ENCODE assay signal across 10 mouse cellular contexts in the genomic region with DNA sequence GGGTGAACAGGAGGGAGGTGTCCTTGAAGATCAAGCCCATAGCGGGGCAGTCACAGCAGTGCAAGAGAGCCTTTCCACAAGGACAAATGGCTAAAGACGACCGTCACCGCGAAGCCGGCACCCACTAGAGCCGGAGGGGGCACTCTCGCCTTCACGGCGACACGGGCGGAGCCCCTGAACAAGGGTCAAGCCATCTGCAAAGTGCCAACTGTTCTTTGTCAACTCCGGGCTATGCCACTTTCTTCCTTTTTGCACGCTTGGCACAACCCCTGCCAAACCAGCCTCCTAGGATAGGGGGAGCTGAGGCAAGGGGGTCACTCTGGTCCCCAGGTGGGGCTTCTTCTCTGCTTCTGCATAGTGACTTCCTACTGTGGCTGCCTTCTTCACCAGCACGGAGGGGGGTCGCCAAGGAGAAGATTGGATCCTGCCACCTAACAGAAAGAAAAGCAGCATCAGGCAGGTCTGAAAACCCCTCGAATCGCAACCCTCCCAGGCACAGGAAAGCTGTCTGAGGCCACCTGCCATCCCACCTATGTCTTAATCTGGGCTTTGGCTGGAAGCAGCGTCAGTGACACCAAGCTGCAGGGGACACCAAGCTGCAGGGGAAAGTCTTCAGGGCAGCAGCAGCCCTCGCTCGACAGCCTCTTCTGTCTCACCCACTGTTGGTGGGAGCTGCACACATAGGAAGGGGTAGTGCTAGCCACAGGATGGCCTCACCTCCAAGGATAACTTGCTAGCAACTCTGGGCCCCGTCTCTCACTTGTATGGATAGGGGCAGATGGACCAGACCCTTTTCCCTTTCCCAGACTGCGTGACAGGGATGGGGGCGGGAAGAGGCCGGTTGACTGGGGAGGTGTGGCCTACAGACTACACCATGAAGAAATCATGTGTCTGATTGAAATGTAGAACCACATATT. TPM values are rescaled to one million over a fixed set of nuclear protein-coding genes. Genes with fewer than 3 reads are reported as not detected.
DNase-seq lines count a peak whose midpoint lies in the region; ATAC-seq and TF ChIP-seq lines count a peak whose summit lies in the region.
"Had no signal": no experiment of that assay in that cellular context is flagged by ENCODE, and none has a peak within 500 bp of the region (broad histone marks: within the 10 kb centered on the region; RNA-seq: fewer than 3 reads in every experiment).

No protein-coding gene starts in this region.

- peaks cover 36% of the 10 kb centered on the region for H3K36me3 ChIP-seq in heart, embryonic 15.5 days
- peaks cover 16% of the 10 kb centered on the region; the same call in 1 of the 2 replicates for H3K36me3 ChIP-seq in heart, embryonic 11.5 days (ENCODE audit: control insufficient read depth, insufficient read depth, low read length)
- peaks cover 15% of the 10 kb centered on the region for H3K36me3 ChIP-seq in ES-E14 (ENCODE audit: control insufficient read depth, insufficient read depth, low read length, poor library complexity, severe bottlenecking)
- H3K36me3 ChIP-seq in embryonic facial prominence, embryonic 13.5 days: peaks cover 62% of the 10 kb centered on the region
- peaks cover 41% of the 10 kb centered on the region for H3K36me3 ChIP-seq in liver, embryonic 14.5 days (replicated peaks; ENCODE audit: control insufficient read depth, insufficient read depth, low read depth)

- no peak overlapping the region for H3K4me2 ChIP-seq in heart, embryonic 15.5 days
- H3K4me2 ChIP-seq in heart, embryonic 11.5 days: no peak overlapping the region
- H3K4me2 ChIP-seq in embryonic facial prominence, embryonic 13.5 days: no peak overlapping the region
- peak overlapping the region; percentile 96 for H3K4me2 ChIP-seq in liver, embryonic 14.5 days (ENCODE audit: low read depth)

- no peaks in the 10 kb centered on the region for H3K27me3 ChIP-seq in heart, embryonic 15.5 days
- H3K27me3 ChIP-seq in heart, embryonic 11.5 days (ENCODE audit: control insufficient read depth, insufficient read depth, low read length): no peaks in the 10 kb centered on the region
- no peaks in the 10 kb centered on the region for H3K27me3 ChIP-seq in embryonic facial prominence, embryonic 13.5 days
- H3K27me3 ChIP-seq in liver, embryonic 14.5 days (ENCODE audit: control insufficient read depth, insufficient read depth, low read length): no peaks in the 10 kb centered on the region

- in situ Hi-C loops in ES-E14 (cut with MboI; ENCODE audit: low sequenced_read_pairs in 2 of 2, unreplicated experiment in 2 of 2): no loop called here

- ATAC-seq in heart, embryonic 15.5 days (replicated peaks; ENCODE audit: insufficient number of reproducible peaks, insufficient read depth, low FRiP score, low read depth): no peak
- no peak for ATAC-seq in heart, embryonic 11.5 days (replicated peaks; ENCODE audit: insufficient number of reproducible peaks, low FRiP score, low TSS enrichment)
- no peak for ATAC-seq in embryonic facial prominence, embryonic 13.5 days (ENCODE audit: insufficient number of reproducible peaks, insufficient read depth, low FRiP score, low TSS enrichment, low read depth)
- no peak for ATAC-seq in liver, embryonic 14.5 days (ENCODE audit: insufficient read depth)
- ATAC-seq in CD4-positive, CD25-positive, alpha-beta regulatory T cell, adult 4 months: no peak

- no peaks in the 10 kb centered on the region for H3K9me3 ChIP-seq in heart, embryonic 15.5 days (replicated peaks)
- H3K9me3 ChIP-seq in heart, embryonic 11.5 days (replicated peaks; ENCODE audit: control insufficient read depth, low read length): no peaks in the 10 kb centered on the region
- no peaks in the 10 kb centered on the region for H3K9me3 ChIP-seq in ES-E14 (ENCODE audit: control insufficient read depth, insufficient read depth, low read depth, low read length)
- no peaks in the 10 kb centered on the region for H3K9me3 ChIP-seq in embryonic facial prominence, embryonic 13.5 days
- H3K9me3 ChIP-seq in liver, embryonic 14.5 days (ENCODE audit: control insufficient read depth, low read length): no peaks in the 10 kb centered on the region

- DNase-seq in ES-E14 (ENCODE audit: low read depth, low spot score): no peak
- no peak for DNase-seq in liver, embryonic 14.5 days (ENCODE audit: low read depth in 3 of 3, low spot score in 3 of 3)
- DNase-seq in embryo, embryonic 11 days: no peak
- DNase-seq: adrenal gland, postnatal 10 days; kidney, adult 8-10 months; lung, postnatal 36 days had no signal

- H3K27ac ChIP-seq in heart, embryonic 15.5 days: 0 out of 2 replicates have a peak overlapping the region, but pooled peaks have one; percentile 78
- H3K27ac ChIP-seq in heart, embryonic 11.5 days (ENCODE audit: low read depth, low read length): no peak overlapping the region
- H3K27ac ChIP-seq in ES-E14 (ENCODE audit: insufficient read depth, low read depth, low read length, poor library complexity, severe bottlenecking): 0 out of 2 replicates have a peak overlapping the region, but pooled peaks have one; percentile 11
- H3K27ac ChIP-seq in embryonic facial prominence, embryonic 13.5 days: no peak overlapping the region
- no peak overlapping the region for H3K27ac ChIP-seq in liver, embryonic 14.5 days

- H3K4me3 ChIP-seq in heart, embryonic 15.5 days: no peak overlapping the region
- no peak overlapping the region for H3K4me3 ChIP-seq in heart, embryonic 11.5 days (ENCODE audit: low read depth, low read length)
- H3K4me3 ChIP-seq in ES-E14 (ENCODE audit: insufficient read depth in 1 of 2, low read depth in 1 of 2, low read length in 2 of 2, poor library complexity in 1 of 2, severe bottlenecking in 1 of 2): no peak overlapping the region
- H3K4me3 ChIP-seq in embryonic facial prominence, embryonic 13.5 days: peak overlapping the region; percentile 86; the same call in 1 of the 2 replicates
- no peak overlapping the region for H3K4me3 ChIP-seq in liver, embryonic 14.5 days (ENCODE audit: insufficient read depth in 1 of 2, low read depth in 2 of 2, low read length in 2 of 2)

- H3K4me1 ChIP-seq in heart, embryonic 15.5 days (replicated peaks): peaks cover 23% of the 10 kb centered on the region
- H3K4me1 ChIP-seq in heart, embryonic 11.5 days (ENCODE audit: control insufficient read depth, insufficient read depth, low read length): peaks cover 14% of the 10 kb centered on the region
- H3K4me1 ChIP-seq in ES-E14 (ENCODE audit: control insufficient read depth in 2 of 2, insufficient read depth in 2 of 2, low read length in 2 of 2, poor library complexity in 1 of 2): peaks cover 8 to 30% of the 10 kb centered on the region in 2 experiments; a peak in 2 of 4 replicates
- H3K4me1 ChIP-seq in embryonic facial prominence, embryonic 13.5 days: peaks cover 20% of the 10 kb centered on the region
- H3K4me1 ChIP-seq in liver, embryonic 14.5 days (replicated peaks; ENCODE audit: control insufficient read depth in 2 of 2, insufficient read depth in 2 of 2, low read length in 1 of 2): peaks cover 14 to 19% of the 10 kb centered on the region in 2 experiments

- no peak for TF ChIP-seq CTCF in liver, embryonic 14.5 days (IDR thresholded peaks at IDR 0.05; ENCODE audit: low read depth)

- WGBS in heart, embryonic 15.5 days: 89% methylated on average over 25 of the region's 25 CpGs
- 88% methylated on average over 25 of the region's 25 CpGs for WGBS in heart, embryonic 11.5 days (ENCODE audit: insufficient replicate concordance)
- WGBS in embryonic facial prominence, embryonic 13.5 days: 93% methylated on average over 25 of the region's 25 CpGs
- WGBS in liver, embryonic 14.5 days (ENCODE audit: insufficient replicate concordance): 83% methylated on average over 25 of the region's 25 CpGs

- H3K9ac ChIP-seq in heart, embryonic 15.5 days: no peak overlapping the region
- no peak overlapping the region for H3K9ac ChIP-seq in heart, embryonic 11.5 days (ENCODE audit: low read depth, low read length)
- H3K9ac ChIP-seq in ES-E14 (ENCODE audit: insufficient read depth, low read depth, low read length, poor library complexity, severe bottlenecking): no peak overlapping the region
- no peak overlapping the region for H3K9ac ChIP-seq in embryonic facial prominence, embryonic 13.5 days
- no peak overlapping the region; the same call in 1 of the 2 replicates for H3K9ac ChIP-seq in liver, embryonic 14.5 days (replicated peaks)

- TF ChIP-seq EP300 in liver, embryonic 14.5 days (IDR thresholded peaks at IDR 0.05; ENCODE audit: low read depth): no peak

RNA-seq across cellular contexts. Expression of a gene that starts 1.1 kb away (rescaled TPM):
- polyA plus RNA-seq in heart, embryonic 15.5 days (2015; fragmentation: Nextera tagmentation; extraction: Ambion mirVana): 80.3 and 111 TPM in 2 replicates
- polyA plus RNA-seq in heart, embryonic 11.5 days (2014; fragmentation: Nextera tagmentation; extraction: Ambion mirVana): 79.2 and 79.9 TPM in 2 replicates
- total RNA-seq in ES-E14 (2012; rRNA removed): 88.6 and 188 TPM in 2 replicates
- polyA plus RNA-seq in embryonic facial prominence, embryonic 13.5 days (2015; fragmentation: Nextera tagmentation; extraction: Ambion mirVana): 150 and 152 TPM in 2 replicates
- 127 and 135 TPM in 2 replicates for polyA plus RNA-seq in liver, embryonic 14.5 days (2012; rRNA removed)
- 86.2 and 99.6 TPM in 2 replicates for polyA plus RNA-seq in liver, embryonic 14.5 days (2014; fragmentation: Nextera tagmentation; extraction: Ambion mirVana)
- 100 to 1,000 TPM; 101 to 179 TPM for polyA plus RNA-seq in CD4-positive, CD25-positive, alpha-beta regulatory T cell, adult 4 months (2017; shearing (Covaris generic))

RNA-seq across cellular contexts. Expression of a gene that starts 6.2 kb away (rescaled TPM):
- 17.6 and 25.1 TPM in 2 replicates for polyA plus RNA-seq in heart, embryonic 15.5 days (2015; fragmentation: Nextera tagmentation; extraction: Ambion mirVana)
- 18.8 and 22.5 TPM in 2 replicates for polyA plus RNA-seq in heart, embryonic 11.5 days (2014; fragmentation: Nextera tagmentation; extraction: Ambion mirVana)
- 29.4 and 33.2 TPM in 2 replicates for total RNA-seq in ES-E14 (2012; rRNA removed)
- 26.6 and 30.0 TPM in 2 replicates for polyA plus RNA-seq in embryonic facial prominence, embryonic 13.5 days (2015; fragmentation: Nextera tagmentation; extraction: Ambion mirVana)
- 27.6 and 30.8 TPM in 2 replicates for polyA plus RNA-seq in liver, embryonic 14.5 days (2012; rRNA removed)
- 22.0 and 26.3 TPM in 2 replicates for polyA plus RNA-seq in liver, embryonic 14.5 days (2014; fragmentation: Nextera tagmentation; extraction: Ambion mirVana)
- 10 to 100 TPM; 66.4 to 66.7 TPM for polyA plus RNA-seq in CD4-positive, CD25-positive, alpha-beta regulatory T cell, adult 4 months (2017; shearing (Covaris generic))

RNA-seq across cellular contexts. Expression of a gene that starts 10.6 kb away (rescaled TPM):
- 11.7 and 13.0 TPM in 2 replicates for polyA plus RNA-seq in heart, embryonic 15.5 days (2015; fragmentation: Nextera tagmentation; extraction: Ambion mirVana)
- polyA plus RNA-seq in heart, embryonic 11.5 days (2014; fragmentation: Nextera tagmentation; extraction: Ambion mirVana): 8.8 and 9.1 TPM in 2 replicates
- 0.69 and 0.94 TPM in 2 replicates for total RNA-seq in ES-E14 (2012; rRNA removed)
- 0.98 and 1.7 TPM in 2 replicates for polyA plus RNA-seq in embryonic facial prominence, embryonic 13.5 days (2015; fragmentation: Nextera tagmentation; extraction: Ambion mirVana)
- polyA plus RNA-seq in liver, embryonic 14.5 days (2012; rRNA removed): 5.5 and 12.3 TPM in 2 replicates
- polyA plus RNA-seq in liver, embryonic 14.5 days (2014; fragmentation: Nextera tagmentation; extraction: Ambion mirVana): 11.9 and 14.2 TPM in 2 replicates
- not detected for polyA plus RNA-seq in CD4-positive, CD25-positive, alpha-beta regulatory T cell, adult 4 months (2017; shearing (Covaris generic))

RNA-seq across cellular contexts. Expression of a gene that starts 14.5 kb away (rescaled TPM):
- 17.8 and 21.2 TPM in 2 replicates for polyA plus RNA-seq in heart, embryonic 15.5 days (2015; fragmentation: Nextera tagmentation; extraction: Ambion mirVana)
- 19.4 and 20.2 TPM in 2 replicates for polyA plus RNA-seq in heart, embryonic 11.5 days (2014; fragmentation: Nextera tagmentation; extraction: Ambion mirVana)
- 42.6 and 48.4 TPM in 2 replicates for total RNA-seq in ES-E14 (2012; rRNA removed)
- 22.0 and 30.0 TPM in 2 replicates for polyA plus RNA-seq in embryonic facial prominence, embryonic 13.5 days (2015; fragmentation: Nextera tagmentation; extraction: Ambion mirVana)
- polyA plus RNA-seq in liver, embryonic 14.5 days (2012; rRNA removed): 29.5 and 30.9 TPM in 2 replicates
- polyA plus RNA-seq in liver, embryonic 14.5 days (2014; fragmentation: Nextera tagmentation; extraction: Ambion mirVana): 20.9 and 25.9 TPM in 2 replicates
- 10 to 100 TPM; 11.3 to 16.0 TPM for polyA plus RNA-seq in CD4-positive, CD25-positive, alpha-beta regulatory T cell, adult 4 months (2017; shearing (Covaris generic))

RNA-seq across cellular contexts. Expression of a gene that starts 20.7 kb away (rescaled TPM):
- polyA plus RNA-seq in heart, embryonic 15.5 days (2015; fragmentation: Nextera tagmentation; extraction: Ambion mirVana): 175 and 182 TPM in 2 replicates
- 200 and 201 TPM in 2 replicates for polyA plus RNA-seq in heart, embryonic 11.5 days (2014; fragmentation: Nextera tagmentation; extraction: Ambion mirVana)
- total RNA-seq in ES-E14 (2012; rRNA removed): 87.4 and 98.4 TPM in 2 replicates
- polyA plus RNA-seq in embryonic facial prominence, embryonic 13.5 days (2015; fragmentation: Nextera tagmentation; extraction: Ambion mirVana): 219 and 222 TPM in 2 replicates
- polyA plus RNA-seq in liver, embryonic 14.5 days (2012; rRNA removed): 44.7 and 60.4 TPM in 2 replicates
- polyA plus RNA-seq in liver, embryonic 14.5 days (2014; fragmentation: Nextera tagmentation; extraction: Ambion mirVana): 93.5 and 98.7 TPM in 2 replicates
- 100 to 1,000 TPM; 122 to 134 TPM for polyA plus RNA-seq in CD4-positive, CD25-positive, alpha-beta regulatory T cell, adult 4 months (2017; shearing (Covaris generic))

Comparison
In these comparisons a context has a peak if more than half of its experiments do, and no peak if none do; other contexts are left out.
1. H3K27ac ChIP-seq: peak in heart, embryonic 15.5 days (single experiment) and ES-E14 (single experiment); none in heart, embryonic 11.5 days (single experiment), embryonic facial prominence, embryonic 13.5 days (single experiment) and liver, embryonic 14.5 days (single experiment).